Mouse (Mus musculus) hematopoietic stem cell, adult 5-6 weeks (primary cell): ENCODE data around the gene Vstm5. TPM values are rescaled to one million over a fixed set of nuclear protein-coding genes. Genes with fewer than 3 reads are reported as not detected.

Experiments
- ATAC-seq, 2 experiments: fragments of 125-278 bp in 1 of 2; replicated peaks in 1 of 2; 2 replicates each; pipeline ENCODE4 v1.8.0; 2016 to 2017; ENCODE audit warnings: inconsistent platforms in 2 of 2, mild to moderate bottlenecking in 2 of 2, moderate number of reproducible peaks in 2 of 2, low read depth in 1 of 2, moderate TSS enrichment in 1 of 2; ENCODE audit not compliant: low FRiP score in 2 of 2, poor library complexity in 2 of 2, severe bottlenecking in 2 of 2, insufficient read depth in 1 of 2, low TSS enrichment in 1 of 2
- total RNA-seq: library from RNA; stranded (forward); fragments of 172-1452, 232-1000 nt; gene quantifications from 2 replicates; pipeline ENCODE4 v1.2.3, GENCODE M21; 2017

The Vstm5 gene
- total RNA-seq, 1 experiment from 2014 or later: not detected

DNA sequence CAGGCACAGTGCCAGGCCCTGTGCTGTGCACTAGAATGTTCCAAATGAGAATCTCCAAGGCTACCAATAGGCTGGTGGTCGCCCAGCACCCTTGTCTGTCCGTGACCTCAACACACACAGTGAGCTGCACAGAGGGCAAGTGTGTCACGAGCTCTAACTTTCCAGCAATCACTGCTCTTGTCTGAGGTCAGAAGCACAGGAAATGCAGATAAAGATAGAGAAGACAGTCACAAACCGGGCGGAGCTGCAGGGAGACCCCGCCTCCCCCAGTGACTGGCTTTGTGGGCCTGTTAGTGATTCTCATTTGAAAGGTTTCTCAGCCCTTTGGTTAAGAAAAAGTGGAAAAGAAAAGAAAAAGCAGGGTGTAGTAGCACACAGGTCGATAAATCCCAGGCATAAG is 11.5 kb downstream of the Vstm5 start:
- ATAC-seq: no peak

DNA sequence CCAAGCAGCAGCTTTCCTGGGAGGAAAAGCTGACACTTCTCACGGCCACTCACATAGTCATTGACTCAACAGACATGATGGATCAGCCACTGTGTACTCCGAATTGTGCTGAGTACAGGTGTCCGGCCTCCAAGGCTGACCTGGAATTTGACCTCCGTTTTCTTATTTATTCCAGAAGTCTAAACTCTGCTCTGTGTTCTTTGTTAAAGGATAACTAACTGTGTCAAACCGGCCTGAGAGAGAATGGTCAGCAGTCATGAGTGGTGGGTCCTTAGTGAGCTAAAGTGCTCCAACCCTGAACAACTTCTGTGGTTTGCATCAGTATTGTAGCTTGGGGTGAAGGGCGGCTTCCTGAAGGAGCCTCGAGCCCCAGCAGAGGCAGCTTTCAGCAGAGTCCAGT is 13.4 kb downstream of the Vstm5 start:
- ATAC-seq: no peak

DNA sequence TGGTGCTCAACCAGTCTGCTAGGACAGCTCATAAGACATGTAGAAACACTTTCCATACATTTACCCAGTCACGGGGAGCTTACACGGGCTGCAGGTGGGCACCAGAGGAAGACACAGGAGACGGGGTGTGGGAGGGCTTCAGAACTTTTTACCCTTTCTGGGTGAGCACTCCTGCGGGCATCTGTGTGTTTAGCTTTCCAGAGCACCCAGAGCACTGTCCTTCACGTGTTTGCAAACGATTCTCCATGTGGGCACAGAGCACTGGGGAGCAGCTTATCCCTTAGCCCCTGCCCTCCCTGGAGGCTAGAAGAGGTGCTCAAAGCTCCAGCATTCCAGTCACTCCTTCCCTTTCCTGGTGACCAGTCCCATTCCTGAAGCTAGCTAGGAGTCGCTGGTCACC is 15.7 kb downstream of the Vstm5 start:
- no peak for ATAC-seq

DNA sequence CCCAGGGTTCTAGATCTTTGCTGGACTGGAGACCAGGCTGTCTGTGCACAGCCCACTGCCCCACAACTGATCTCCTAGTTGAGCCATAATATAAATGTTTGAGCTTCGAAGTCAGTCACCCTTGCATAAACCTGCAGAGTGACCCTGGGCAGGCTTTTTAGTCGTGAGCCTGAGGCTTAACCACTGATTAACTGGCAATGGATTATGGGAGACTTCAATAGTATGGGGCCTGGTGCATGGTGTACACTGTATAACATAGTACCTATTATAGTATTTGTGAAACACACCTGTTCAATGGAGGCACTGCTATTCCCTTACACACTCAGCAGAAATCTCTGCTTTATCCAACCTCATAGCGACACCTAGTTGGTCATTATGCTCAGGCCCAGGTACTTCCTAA is 17.4 kb downstream of the Vstm5 start:
- ATAC-seq: no peak

DNA sequence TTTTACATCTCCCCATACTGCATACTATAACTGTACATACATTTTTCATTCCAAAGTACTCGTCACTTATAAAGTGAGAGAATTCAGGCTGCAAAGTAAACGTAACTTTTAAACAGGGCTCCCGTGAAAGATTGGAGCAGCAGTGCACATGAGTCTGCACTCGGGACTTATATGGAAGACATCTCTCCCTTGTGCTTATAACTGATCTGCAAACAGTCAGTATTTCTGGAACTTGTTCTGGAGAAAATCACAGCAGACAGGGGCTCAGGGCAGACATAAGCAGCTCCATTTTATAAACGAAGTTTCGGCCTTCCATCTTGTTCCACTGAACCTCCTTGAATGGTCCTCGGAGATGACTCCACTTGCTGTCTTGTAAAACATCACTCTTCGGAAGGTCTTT is 23.1 kb downstream of the Vstm5 start:
- no peak for ATAC-seq

DNA sequence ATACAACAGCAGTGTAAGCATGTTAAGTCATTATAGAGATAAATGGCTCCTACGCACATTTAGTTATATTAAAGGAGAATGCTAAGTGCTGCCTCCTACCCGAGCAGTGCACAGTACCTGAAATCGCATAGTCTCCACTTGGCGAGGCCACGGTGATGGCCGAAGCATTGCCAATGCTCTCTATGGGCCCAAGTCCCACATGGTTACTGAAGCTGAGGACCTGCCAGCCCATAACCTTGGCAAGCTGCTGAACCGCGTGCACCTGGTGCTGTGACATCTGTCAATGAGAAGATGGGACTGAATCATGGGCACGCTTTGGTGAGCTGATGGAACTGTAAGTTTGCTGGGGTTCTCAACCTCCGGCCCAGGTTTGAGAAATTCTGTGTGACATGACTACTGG is 24.6 kb downstream of the Vstm5 start:
- ATAC-seq: no peak

DNA sequence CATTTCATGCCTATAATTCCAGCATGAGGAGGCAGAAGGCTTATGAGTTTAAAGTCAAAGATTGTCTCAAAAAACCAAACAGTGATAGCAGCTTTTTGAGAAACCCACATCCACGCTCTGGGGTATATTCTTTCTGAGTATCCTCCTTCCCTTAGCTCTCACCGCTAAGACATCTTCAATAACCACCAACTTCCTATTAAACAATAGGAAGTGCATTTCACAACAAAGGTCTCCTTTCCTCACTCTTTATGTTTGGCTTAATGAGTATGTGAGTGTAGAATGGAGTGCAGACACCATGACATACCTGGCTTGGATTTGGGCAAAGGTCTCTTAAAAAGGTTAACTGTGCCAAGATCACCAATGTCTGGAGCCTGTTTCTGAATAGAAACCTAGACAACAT is 35.1 kb downstream of the Vstm5 start:
- ATAC-seq: peak in 1 of 2 experiments; percentile 36; a peak in 1 of 4 replicates

DNA sequence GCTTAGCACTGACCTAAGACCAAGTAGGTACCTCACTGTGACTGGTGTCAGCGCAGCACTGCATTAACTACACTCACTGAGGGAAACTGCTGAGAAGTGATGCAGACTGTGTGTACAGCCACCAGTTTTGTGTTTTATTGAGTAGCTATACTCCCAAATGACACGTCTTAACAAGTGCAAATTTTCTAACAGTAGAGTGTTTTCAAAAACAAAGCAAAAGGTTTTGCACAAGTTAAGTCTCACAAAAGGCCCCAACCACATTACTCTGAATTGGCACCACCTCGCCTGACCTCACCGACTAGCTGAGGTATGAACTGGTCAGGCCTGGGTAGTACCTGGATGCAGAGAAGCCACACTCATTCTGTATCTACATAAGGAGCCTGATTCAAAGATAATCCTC is 38.0 kb downstream of the Vstm5 start:
- no peak for ATAC-seq

DNA sequence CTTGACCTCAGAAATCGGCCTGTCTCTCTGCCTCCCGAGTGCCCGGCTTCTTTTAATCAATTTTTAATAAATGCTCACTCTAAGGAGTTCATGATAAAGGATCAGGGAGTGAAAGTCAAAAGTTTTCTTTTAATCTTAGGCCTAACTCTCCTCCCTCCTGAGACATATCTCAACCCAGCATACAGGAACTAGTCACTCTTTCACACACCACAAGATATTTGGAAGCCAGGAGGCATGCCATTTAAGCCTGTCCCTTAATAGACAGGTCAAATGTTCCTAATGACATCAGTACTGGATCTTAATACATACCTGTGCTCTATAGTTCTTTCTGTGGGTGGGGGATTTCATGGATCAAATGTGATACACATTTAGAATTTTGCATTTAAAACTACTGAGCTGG is 39.5 kb downstream of the Vstm5 start:
- ATAC-seq: no peak

DNA sequence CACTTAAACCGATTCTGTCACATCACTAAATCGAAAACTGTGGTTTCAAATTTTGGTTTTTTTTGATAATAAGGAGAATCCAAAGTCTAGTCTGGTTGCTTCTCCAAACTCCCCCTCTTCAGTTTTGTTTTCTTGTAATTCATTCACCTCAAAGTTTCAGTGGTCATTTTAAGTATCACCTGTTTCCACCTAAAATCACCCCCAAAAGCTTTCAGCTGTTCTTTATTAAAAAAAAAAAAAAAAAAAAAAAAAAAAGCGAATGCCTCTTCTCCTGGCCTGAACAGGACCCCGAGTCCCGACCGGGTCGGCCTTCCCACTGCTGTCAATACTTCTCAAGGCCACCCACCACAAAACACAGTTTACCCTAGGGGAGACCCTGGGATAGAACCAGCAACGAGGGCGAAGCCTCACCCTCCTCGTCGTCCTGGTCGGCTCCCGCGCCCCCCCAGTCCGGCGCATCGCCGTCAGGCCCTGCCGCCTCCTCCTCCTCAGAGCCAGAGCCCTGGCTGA is 40.3 kb downstream of the Vstm5 start:
- no peak for ATAC-seq

DNA sequence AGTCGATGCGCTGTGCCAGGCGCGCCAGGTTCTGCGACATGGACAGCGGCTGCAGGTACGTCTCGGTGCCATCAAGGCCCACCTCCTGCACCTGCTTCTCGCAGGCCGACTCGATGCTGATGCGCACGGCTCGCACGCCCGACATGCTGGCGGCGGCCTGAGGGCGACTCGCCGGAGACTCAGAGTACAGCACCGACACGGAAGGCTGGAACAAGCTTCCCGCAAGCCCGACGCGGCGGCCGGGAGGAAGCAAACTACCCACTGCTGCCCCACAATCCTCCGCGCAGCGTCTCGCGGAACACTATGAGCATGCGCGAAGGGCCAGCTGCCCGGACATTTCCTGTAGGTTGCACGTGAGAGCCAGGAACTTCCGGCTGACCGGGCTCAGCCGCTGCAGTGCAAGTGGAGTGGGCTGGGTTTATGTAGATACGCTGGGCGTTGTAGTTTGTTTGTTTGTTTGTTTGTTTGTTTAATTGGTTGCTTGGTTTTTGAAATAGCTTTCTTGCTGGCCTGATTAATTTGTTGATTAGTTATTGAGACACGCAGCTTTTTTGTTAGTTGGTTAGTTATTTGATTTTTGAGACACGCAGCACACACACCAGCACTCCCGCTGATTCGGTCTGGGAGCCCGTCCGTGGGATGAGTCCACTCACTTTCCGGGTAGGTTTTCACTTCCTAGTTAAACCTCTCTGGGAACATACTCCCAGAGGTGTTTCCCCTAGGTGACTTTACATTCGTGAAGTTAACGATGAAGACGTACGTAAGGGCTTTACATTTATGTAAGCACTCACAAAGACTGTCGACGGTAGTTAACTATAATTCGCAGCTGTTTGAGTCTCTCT is 41.0 kb downstream of the Vstm5 start, which contains the start of gene Med17:
TSS of gene Med17 (minus strand) at position 283 of the 842 bp plus-strand sequence.
- peak; percentile 95 to 96 for ATAC-seq

DNA sequence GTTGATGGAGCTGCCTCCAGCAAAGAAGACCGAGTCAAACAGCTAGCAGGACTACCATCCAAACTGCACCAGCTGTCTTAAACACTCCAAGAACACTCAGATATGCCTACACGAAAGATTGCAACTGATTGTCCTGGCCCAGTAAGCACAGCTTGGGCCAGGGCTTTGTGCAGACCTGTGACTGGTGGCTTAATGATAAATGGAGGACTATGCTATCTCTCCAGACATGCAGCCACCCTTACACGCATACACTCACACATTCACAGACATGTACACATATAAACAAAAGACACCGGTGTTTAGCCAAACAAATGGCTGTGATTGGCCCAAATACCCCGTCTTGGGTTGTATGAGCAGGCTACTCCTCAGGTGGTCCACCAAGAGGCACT is 41.6 kb downstream of the Vstm5 start:
- ATAC-seq: peak in 1 of 2 experiments; percentile 6; a peak in 1 of 4 replicates

DNA sequence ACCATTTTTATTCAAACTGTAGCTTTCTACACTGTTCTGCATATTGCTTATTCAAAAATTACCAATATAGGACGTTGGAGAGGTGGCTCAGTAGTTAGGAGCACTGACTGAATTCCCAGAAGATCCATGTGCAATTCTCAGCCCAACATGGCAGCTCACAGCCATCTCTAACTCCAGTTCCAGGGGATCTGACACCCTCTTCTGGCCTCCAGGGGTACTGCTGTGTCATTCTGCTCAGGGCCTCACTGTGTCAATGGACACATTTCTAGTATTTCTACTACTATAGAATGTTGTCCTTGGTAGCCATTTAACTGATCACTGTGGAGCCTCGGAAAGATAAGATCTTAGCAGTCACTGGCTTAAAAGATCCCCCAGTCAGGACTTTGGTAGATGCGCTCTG is 46.6 kb downstream of the Vstm5 start:
- no peak for ATAC-seq

DNA sequence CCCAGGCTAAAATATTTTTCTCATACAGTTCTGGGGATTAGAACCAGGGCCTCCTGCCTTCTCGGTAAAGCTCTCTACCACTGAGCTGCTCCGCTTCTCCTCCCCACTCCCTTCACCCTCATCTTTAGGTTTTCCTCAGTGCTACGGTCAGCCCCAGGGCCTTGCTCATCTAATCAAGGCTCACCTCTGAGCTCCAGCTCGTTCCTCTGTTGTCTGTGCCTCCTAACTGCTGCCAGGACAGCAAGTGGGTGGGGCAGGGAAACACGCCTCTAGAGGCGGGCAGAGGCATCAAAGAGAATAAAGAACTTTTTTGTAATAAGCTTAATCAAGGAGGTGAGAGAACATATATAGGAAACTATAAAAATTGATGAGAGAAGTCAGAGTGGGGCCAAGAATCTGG is 49.0 kb downstream of the Vstm5 start:
- no peak for ATAC-seq

DNA sequence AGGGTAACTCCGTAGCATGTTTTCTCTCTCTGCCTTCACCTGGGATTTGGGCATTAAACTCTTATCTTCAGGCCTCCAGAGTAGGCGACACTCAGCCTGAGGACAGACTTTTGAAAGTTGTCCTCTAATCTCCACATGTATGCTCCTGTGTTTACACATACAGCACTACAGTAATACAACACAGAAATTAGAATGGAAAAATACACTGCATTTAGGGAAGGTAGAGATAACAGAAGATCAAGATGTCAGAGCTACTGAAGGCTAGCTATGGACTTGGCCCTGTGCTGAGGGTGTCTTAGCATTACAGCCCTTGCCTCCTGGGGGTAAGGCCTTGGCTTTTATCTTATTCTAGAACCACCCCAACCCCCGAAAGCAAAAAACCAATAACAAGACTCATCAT is 49.6 kb downstream of the Vstm5 start:
- no peak for ATAC-seq

DNA sequence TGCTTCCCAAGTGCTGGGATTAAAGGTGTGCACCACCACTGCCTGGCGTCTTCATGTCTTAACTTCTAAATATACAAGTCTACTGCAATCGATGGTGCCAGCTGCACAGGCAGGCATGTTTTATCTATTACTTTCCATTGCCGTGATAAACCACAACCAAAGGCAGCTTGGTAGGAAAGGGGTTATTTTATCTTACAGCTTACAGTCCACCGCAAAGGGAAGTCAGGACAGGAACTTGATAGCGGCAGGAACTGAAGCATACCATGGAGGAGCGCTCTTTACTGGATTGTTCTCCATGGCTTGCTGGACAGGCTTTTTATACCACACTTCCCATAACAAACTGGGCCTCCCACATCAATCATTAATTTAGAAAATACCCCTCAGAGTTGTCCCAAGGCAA is 50.4 kb downstream of the Vstm5 start:
- peak; percentile 97 to 99 for ATAC-seq

DNA sequence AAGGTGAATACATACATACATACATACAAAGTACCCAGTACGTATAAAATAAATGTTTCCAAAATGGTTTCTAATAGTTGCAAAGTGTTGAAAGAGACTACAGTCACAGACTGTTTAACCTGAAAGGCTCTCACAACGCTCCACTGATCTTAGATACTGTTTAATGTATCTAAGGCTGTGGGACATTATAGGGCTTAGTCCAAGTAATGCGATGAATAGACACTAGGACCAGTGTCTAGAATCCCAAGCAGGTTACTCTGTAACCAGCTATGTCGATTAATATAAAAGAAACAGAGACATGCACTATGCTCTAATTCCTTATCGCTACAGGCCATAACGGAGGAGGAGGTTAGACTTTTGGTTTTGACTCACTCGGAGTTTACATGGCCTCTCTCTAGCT is 58.3 kb downstream of the Vstm5 start:
- no peak for ATAC-seq

DNA sequence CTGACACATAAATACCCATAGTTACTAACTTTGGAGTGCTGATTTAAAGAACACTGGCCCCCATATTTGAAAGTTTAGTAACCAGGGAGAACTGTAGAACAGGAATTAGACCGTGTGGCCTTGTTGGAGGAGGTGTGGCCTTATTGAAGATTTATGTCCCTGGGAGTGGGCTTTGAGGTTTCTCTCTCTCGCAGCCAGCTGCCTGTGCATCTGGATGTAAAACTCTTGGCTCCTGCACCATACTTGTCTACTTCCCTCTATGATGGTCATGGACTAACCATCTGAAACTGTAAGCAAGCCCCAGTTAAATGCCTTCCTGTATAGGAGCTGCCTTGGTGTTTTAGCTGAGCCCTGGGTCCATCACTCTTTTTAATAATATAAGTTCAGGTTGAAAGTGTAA is 59.6 kb downstream of the Vstm5 start:
- ATAC-seq: peak; percentile 84 to 95

DNA sequence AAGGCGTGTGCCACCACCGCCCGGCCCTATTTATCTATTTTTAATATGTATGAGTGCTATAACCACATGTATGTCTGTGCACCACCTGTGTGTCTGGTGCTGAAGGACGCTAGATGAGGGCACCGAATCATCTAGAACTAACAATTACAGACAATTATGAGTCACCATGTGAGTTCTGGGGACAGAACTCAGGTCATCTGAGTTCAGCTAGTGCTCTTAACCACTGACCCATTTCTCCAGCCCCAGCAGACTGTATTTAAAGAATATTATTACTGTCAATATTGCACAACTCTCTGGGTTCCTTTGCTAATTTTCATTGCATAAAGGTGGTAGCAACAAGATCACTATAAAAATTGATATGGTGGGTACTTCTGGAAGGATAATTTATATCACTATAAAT is 61.2 kb downstream of the Vstm5 start:
- no peak for ATAC-seq
